Mouse (Mus musculus): ENCODE measurements around the gene Kcnk5. TPM values are rescaled to one million over a fixed set of nuclear protein-coding genes. Genes with fewer than 3 reads are reported as not detected.

The Kcnk5 gene
- polyA plus RNA-seq, 1 experiment from 2014 or later = 1.2 TPM

DNA sequence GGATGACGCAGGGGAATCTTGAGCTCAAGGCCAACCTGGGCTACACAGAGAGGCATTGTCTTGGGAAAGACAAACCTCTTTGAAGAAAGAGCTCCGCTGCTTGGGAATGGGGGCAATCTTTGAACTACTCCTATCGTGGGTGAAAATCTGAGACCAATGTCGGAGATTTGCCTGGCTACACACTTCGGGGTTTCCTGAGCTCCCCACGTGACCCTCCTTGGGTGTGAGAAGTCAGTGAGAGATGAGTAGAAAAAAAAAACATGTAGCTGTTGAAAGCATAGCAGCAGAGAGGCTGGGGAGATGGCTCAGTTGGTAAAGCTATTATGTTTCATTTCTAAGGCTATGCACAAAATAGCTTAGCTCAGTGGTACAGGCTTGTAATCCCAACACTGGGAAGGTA, 66.7 kb downstream of the Kcnk5 start:
- H3K36me3 ChIP-seq (replicated peaks; ENCODE audit: control insufficient read depth, insufficient read depth) = no peaks in the 10 kb centered on the region
- 92% methylated on average over 6 of the region's 6 CpGs for WGBS
- no peaks in the 10 kb centered on the region for H3K4me1 ChIP-seq (replicated peaks; ENCODE audit: control insufficient read depth, insufficient read depth, low read length)
- H3K9me3 ChIP-seq (ENCODE audit: control insufficient read depth, low read length) = no peaks in the 10 kb centered on the region
- no peak overlapping the region for H3K9ac ChIP-seq
- DNase-seq (ENCODE audit: low spot score) (no peak), ATAC-seq (ENCODE audit: low FRiP score) (no peak)
- no peak overlapping the region for H3K4me2 ChIP-seq (replicated peaks)
- no peaks in the 10 kb centered on the region for H3K27me3 ChIP-seq (ENCODE audit: control insufficient read depth, insufficient read depth, low read length)
- H3K27ac ChIP-seq = no peak overlapping the region
- H3K4me3 ChIP-seq (replicated peaks; ENCODE audit: low read length) = no peak overlapping the region

DNA sequence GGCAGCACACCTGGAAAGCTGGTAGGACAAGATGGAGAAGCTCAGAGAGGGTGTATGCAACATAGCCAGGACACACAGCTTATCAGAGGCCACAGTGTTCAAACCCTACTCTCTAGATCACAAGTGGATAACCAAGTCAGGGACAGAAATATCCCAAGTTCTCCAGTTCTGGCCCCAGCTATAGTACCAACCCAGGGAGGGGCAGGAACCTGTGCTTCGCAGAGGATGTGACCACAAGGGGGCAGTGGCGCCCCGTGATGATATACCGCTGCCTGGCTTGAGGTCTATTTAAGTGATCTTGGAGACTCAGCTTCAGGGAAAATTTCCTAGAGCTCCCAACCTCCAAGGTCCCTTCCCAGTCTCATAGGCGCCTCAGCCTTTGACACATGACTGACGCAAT, 67.6 kb downstream of the Kcnk5 start:
- WGBS = 8% methylated on average over 6 of the region's 6 CpGs
- Histone ChIP-seq H3K27me3 (ENCODE audit: control insufficient read depth, insufficient read depth, low read length) (no peaks in the 10 kb centered on the region), H3K4me1 (replicated peaks; ENCODE audit: control insufficient read depth, insufficient read depth, low read length) (no peaks in the 10 kb centered on the region), H3K27ac (no peak overlapping the region), H3K4me2 (replicated peaks) (no peak overlapping the region), H3K36me3 (replicated peaks; ENCODE audit: control insufficient read depth, insufficient read depth) (no peaks in the 10 kb centered on the region), H3K4me3 (replicated peaks; ENCODE audit: low read length) (no peak overlapping the region), H3K9me3 (ENCODE audit: control insufficient read depth, low read length) (no peaks in the 10 kb centered on the region), H3K9ac (no peak overlapping the region)
- ATAC-seq (ENCODE audit: low FRiP score) (peak; percentile 57; the same call in 1 of the 2 replicates), DNase-seq (ENCODE audit: low spot score) (peak; percentile 89)

DNA sequence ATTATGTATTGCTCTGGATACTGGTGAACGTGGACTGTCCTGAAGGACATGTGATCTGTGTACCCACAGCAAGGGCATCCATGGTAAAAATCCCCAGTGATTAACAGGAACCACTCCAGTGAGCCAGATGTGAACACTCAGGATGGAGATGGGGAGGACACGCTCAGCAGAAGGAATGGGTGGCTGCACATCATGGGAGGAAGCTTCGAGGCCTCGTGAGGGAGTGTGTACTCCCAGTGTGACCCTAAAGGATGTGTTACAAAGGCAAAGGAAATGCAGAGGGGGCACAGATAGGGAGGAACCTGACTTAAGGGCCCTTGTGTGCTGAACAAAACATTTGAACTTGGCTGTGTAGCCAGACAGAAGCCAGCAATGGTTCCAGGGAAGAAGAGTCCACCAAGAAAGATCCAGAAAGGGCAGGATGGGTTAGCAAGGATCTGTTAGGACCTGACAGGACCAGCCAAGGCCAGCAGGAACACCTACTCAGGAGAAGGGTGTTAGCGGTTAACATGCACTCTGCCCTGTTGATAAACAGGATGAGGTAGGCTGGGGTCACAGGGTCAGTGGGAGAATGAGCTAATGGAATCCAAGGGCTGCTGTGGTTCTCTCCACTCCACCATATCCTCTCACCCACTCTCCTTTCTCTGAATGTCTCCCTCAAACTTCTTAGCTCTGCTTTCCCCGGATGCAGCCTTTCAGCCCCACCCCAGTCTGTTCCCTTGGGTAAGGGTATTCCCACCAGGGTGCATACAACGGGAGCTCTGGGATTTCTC, 68.2 kb downstream of the Kcnk5 start:
- no peaks in the 10 kb centered on the region for H3K27me3 ChIP-seq (ENCODE audit: control insufficient read depth, insufficient read depth, low read length)
- 66% methylated on average over 7 of the region's 7 CpGs for WGBS
- DNase-seq (ENCODE audit: low spot score) (no peak), ATAC-seq (ENCODE audit: low FRiP score) (no peak)
- no peaks in the 10 kb centered on the region for H3K4me1 ChIP-seq (replicated peaks; ENCODE audit: control insufficient read depth, insufficient read depth, low read length)
- H3K4me3 ChIP-seq (replicated peaks; ENCODE audit: low read length) = no peak overlapping the region
- H3K9ac ChIP-seq = no peak overlapping the region
- H3K36me3 ChIP-seq (replicated peaks; ENCODE audit: control insufficient read depth, insufficient read depth) = no peaks in the 10 kb centered on the region
- no peaks in the 10 kb centered on the region for H3K9me3 ChIP-seq (ENCODE audit: control insufficient read depth, low read length)
- H3K27ac ChIP-seq = no peak overlapping the region
- H3K4me2 ChIP-seq (replicated peaks) = no peak overlapping the region

DNA sequence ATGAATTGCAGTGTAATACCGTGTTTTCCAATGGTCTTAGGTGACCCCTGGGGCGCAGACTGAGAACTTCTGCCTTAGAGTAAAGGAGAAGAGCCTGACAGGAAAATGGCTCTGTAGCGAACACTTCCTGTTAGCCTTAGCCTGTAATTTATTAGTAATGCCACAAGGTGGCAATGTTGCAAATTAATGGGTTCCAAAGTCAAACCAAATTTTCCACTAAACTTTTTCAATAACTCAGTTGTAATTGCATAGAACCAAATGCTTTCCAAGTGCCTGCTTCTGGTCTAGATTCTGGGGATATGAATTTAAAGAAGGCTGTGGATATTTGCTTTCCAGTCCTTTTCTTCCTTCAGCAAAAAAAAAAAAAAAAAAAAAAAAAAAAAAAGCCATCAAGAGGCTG, 69.4 kb downstream of the Kcnk5 start:
- Histone ChIP-seq H3K27me3 (ENCODE audit: control insufficient read depth, insufficient read depth, low read length) (no peaks in the 10 kb centered on the region), H3K4me1 (replicated peaks; ENCODE audit: control insufficient read depth, insufficient read depth, low read length) (no peaks in the 10 kb centered on the region), H3K27ac (no peak overlapping the region), H3K4me3 (replicated peaks; ENCODE audit: low read length) (no peak overlapping the region), H3K36me3 (replicated peaks; ENCODE audit: control insufficient read depth, insufficient read depth) (no peaks in the 10 kb centered on the region), H3K9me3 (ENCODE audit: control insufficient read depth, low read length) (no peaks in the 10 kb centered on the region), H3K9ac (no peak overlapping the region), H3K4me2 (replicated peaks) (no peak overlapping the region)
- ATAC-seq (ENCODE audit: low FRiP score) = no peak
- WGBS = 77% methylated on average over 3 of the region's 3 CpGs
- no peak for DNase-seq (ENCODE audit: low spot score)

DNA sequence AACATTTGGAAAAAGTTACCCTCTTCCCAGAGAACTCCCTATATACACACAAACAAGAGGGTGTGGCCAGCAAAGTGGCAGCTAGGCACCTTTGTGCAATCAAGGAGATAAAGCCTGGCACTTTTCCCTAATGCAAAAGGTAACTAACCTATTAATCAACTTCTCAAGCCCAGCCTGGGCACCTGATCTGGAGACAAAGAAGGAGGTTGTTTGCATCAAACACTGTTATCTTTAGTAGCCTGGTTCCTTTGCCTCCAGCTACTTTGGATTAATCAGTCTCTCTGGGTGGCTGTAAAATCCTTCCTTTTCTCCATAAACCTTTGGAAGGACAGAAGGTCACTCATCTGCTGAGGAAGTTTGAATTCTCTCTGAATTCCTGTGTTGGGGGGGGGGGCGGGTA, 70.7 kb downstream of the Kcnk5 start:
- ATAC-seq (ENCODE audit: low FRiP score) = no peak
- H3K4me1 ChIP-seq (replicated peaks; ENCODE audit: control insufficient read depth, insufficient read depth, low read length) = no peaks in the 10 kb centered on the region
- DNase-seq (ENCODE audit: low spot score) = no peak
- no peak overlapping the region for H3K27ac ChIP-seq
- H3K27me3 ChIP-seq (ENCODE audit: control insufficient read depth, insufficient read depth, low read length) = no peaks in the 10 kb centered on the region
- H3K36me3 ChIP-seq (replicated peaks; ENCODE audit: control insufficient read depth, insufficient read depth) = no peaks in the 10 kb centered on the region
- H3K4me3 ChIP-seq (replicated peaks; ENCODE audit: low read length) = no peak overlapping the region
- no peak overlapping the region for H3K9ac ChIP-seq
- WGBS = 90% methylated on average over 1 of the region's 1 CpGs
- no peak overlapping the region for H3K4me2 ChIP-seq (replicated peaks)
- no peaks in the 10 kb centered on the region for H3K9me3 ChIP-seq (ENCODE audit: control insufficient read depth, low read length)

DNA sequence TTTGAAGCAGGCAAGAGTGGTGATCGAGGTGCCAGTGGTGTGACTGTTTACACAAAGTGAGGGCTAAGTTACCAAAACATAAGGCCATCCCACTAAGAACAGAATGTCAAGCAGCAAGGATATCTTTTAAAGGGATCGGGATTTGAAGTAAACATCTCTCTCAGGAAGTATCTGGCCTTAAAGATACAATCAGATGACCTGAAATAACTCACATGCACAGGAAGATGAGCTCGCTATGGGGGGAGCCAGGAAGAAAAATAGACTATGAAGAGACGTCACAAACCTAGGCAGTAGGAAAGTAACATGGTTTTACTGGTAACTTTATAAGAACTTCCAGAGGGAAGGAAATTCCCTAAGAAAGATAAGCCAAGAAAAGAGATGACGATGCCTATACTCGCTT, 75.3 kb downstream of the Kcnk5 start:
- DNase-seq (ENCODE audit: low spot score) (no peak), ATAC-seq (ENCODE audit: low FRiP score) (no peak)
- Histone ChIP-seq H3K4me1 (replicated peaks; ENCODE audit: control insufficient read depth, insufficient read depth, low read length) (no peaks in the 10 kb centered on the region), H3K27me3 (ENCODE audit: control insufficient read depth, insufficient read depth, low read length) (no peaks in the 10 kb centered on the region), H3K9ac (no peak overlapping the region), H3K9me3 (ENCODE audit: control insufficient read depth, low read length) (no peaks in the 10 kb centered on the region), H3K36me3 (replicated peaks; ENCODE audit: control insufficient read depth, insufficient read depth) (no peaks in the 10 kb centered on the region), H3K4me3 (replicated peaks; ENCODE audit: low read length) (no peak overlapping the region), H3K27ac (no peak overlapping the region), H3K4me2 (replicated peaks) (no peak overlapping the region)
- 87% methylated on average over 6 of the region's 6 CpGs for WGBS

DNA sequence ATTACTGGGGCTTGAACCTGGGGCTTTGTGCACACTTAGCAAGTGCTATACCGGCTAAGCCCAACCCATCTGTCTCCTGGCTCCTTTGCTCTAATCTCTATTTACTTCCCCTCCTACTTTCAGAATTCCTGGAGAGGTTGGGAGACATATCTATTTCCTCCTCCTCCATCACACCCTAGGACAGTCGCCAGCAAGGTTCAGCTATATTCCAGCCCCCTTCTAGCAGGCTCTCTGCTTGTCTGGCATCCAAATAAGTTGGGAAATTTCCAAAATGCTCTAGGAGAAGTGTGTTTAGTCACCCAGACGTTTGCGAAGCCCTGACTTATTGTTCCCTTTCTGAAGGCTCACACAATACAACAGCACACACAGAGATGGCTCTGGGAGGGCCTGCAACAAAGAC, 78.4 kb downstream of the Kcnk5 start:
- H3K4me3 ChIP-seq (replicated peaks; ENCODE audit: low read length) = no peak overlapping the region

DNA sequence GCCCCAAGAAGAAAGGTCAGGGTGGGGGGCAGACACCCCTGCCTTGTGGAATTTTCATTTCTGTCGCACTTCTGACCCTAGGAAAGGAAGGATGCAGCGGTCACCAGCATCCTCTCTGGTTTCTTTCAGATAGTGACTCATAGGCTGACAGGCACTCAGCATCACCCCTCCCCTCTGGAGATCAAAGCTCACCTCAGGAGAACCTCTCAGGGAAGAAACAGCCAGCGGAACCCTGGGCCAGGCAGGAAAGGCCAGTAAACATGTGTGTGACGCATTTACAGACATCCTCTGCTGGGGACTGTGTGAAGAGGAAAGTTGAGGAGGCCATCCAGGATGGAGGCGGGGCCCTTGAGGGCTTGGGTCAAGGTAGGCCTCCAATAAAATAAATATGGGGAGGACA, 83.5 kb downstream of the Kcnk5 start:
- 74% methylated on average over 5 of the region's 5 CpGs for WGBS
- Histone ChIP-seq H3K27me3 (ENCODE audit: control insufficient read depth, insufficient read depth, low read length) (no peaks in the 10 kb centered on the region), H3K9ac (no peak overlapping the region), H3K27ac (no peak overlapping the region), H3K9me3 (ENCODE audit: control insufficient read depth, low read length) (no peaks in the 10 kb centered on the region), H3K4me3 (replicated peaks; ENCODE audit: low read length) (no peak overlapping the region), H3K4me1 (replicated peaks; ENCODE audit: control insufficient read depth, insufficient read depth, low read length) (no peaks in the 10 kb centered on the region), H3K4me2 (replicated peaks) (no peak overlapping the region), H3K36me3 (replicated peaks; ENCODE audit: control insufficient read depth, insufficient read depth) (no peaks in the 10 kb centered on the region)
- no peak for DNase-seq (ENCODE audit: low spot score)
- no peak for ATAC-seq (ENCODE audit: low FRiP score)

More for the DNA sequence above, 78.4 kb downstream of the Kcnk5 start:
- no peak for ATAC-seq (ENCODE audit: low FRiP score)
- H3K4me2 ChIP-seq (replicated peaks) = no peak overlapping the region
- no peak overlapping the region for H3K27ac ChIP-seq
- H3K4me1 ChIP-seq (replicated peaks; ENCODE audit: control insufficient read depth, insufficient read depth, low read length) = no peaks in the 10 kb centered on the region
- no peak for DNase-seq (ENCODE audit: low spot score)
- H3K36me3 ChIP-seq (replicated peaks; ENCODE audit: control insufficient read depth, insufficient read depth) = no peaks in the 10 kb centered on the region
- H3K9me3 ChIP-seq (ENCODE audit: control insufficient read depth, low read length) = no peaks in the 10 kb centered on the region
- H3K9ac ChIP-seq = no peak overlapping the region
- 47% methylated on average over 4 of the region's 4 CpGs for WGBS
- no peaks in the 10 kb centered on the region for H3K27me3 ChIP-seq (ENCODE audit: control insufficient read depth, insufficient read depth, low read length)

DNA sequence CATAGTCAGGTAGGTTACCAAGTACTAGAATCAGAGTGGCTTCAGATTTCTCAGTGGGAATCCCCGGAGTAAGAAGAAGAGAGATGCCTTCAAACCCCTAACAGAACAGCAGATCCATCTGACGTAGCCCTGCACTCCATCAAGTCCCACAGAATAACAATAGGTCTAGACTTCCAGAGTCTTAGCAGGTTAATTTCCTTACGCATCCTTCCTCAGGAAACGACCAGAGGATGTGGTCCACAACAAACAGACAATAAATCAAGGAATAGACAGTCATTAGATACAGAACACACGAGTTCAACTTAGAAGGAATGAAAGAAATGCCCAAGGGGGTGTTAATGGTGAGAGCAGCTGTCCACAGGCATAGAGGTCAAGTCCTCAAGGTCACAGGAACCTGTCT, 86.7 kb downstream of the Kcnk5 start:
- no peak for ATAC-seq (ENCODE audit: low FRiP score)
- Histone ChIP-seq H3K9me3 (ENCODE audit: control insufficient read depth, low read length) (no peaks in the 10 kb centered on the region), H3K27me3 (ENCODE audit: control insufficient read depth, insufficient read depth, low read length) (0 out of 2 replicates have a peak, but pooled peaks cover 3% of the 10 kb centered on the region), H3K36me3 (replicated peaks; ENCODE audit: control insufficient read depth, insufficient read depth) (no peaks in the 10 kb centered on the region), H3K4me2 (replicated peaks) (no peak overlapping the region), H3K9ac (no peak overlapping the region), H3K4me3 (replicated peaks; ENCODE audit: low read length) (no peak overlapping the region), H3K27ac (no peak overlapping the region), H3K4me1 (replicated peaks; ENCODE audit: control insufficient read depth, insufficient read depth, low read length) (no peaks in the 10 kb centered on the region)
- 67% methylated on average over 5 of the region's 5 CpGs for WGBS
- no peak for DNase-seq (ENCODE audit: low spot score)

DNA sequence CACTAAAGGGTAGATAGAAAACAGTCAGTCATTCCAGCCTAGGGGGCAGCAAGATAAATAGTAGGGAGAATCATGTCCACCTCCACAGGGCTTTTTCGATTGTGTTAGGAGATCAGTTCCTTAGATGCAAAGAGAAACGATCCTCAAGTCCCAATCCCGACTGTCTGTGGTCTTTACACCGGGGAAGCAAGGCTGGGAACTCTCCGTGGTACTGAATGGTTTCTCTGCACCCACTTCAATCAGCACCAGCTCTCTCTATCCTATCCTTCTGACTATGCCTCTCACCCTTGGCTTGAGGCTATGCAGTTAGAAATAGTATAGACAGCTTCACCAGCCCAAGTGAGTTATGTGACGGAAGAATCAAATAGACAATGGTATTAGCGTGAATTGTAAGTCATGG, 88.1 kb downstream of the Kcnk5 start:
- 25% methylated on average over 7 of the region's 7 CpGs for WGBS
- Histone ChIP-seq H3K9me3 (ENCODE audit: control insufficient read depth, low read length) (no peaks in the 10 kb centered on the region), H3K36me3 (replicated peaks; ENCODE audit: control insufficient read depth, insufficient read depth) (no peaks in the 10 kb centered on the region), H3K4me2 (replicated peaks) (no peak overlapping the region), H3K27me3 (ENCODE audit: control insufficient read depth, insufficient read depth, low read length) (0 out of 2 replicates have a peak, but pooled peaks cover 3% of the 10 kb centered on the region), H3K9ac (no peak overlapping the region), H3K4me1 (replicated peaks; ENCODE audit: control insufficient read depth, insufficient read depth, low read length) (no peaks in the 10 kb centered on the region), H3K4me3 (replicated peaks; ENCODE audit: low read length) (no peak overlapping the region), H3K27ac (no peak overlapping the region)
- DNase-seq (ENCODE audit: low spot score) (peak; percentile 42), ATAC-seq (ENCODE audit: low FRiP score) (no peak)
